Mouse (Mus musculus) CD8-positive naive resting alpha-beta T cell, adult 2 months (primary cell): ENCODE data around the gene Gm7735.
"Not testable (repeated sequence)": the region's sequence is repeated elsewhere in the genome, so short reads cannot be mapped to it uniquely, and the experiment has no call there.

Experiments
- DNase-seq, 2 experiments: peaks; one replicate each; pipeline ENCODE4 v3.0.0; 2022; ENCODE audit warnings: low read depth in 2 of 2, low spot score in 2 of 2

The Gm7735 gene

GRCm38 (mm10) chr16:89169190-89169589, at the start of gene Gm7735:
TSS of gene Gm7735 (plus strand) at chr16:89169490.
- DNase-seq: not testable (repeated sequence)

DNA sequence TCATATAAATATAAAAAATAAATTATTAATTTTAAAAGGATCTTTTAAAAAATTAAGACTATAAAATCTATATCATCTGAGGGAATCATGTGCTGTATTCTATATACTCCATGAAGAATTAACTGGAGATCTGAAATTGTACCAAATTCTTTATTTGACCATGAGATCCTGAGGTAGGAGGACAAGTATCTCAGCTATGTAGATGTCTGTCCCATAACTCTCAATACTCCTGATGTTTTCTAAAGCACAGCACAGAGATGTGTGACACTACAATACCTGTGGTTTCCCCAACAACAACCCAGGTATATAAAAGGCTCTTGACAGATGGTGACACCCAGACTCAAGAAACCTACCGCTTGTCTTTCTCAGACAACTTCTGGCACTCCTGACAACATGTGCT, 28.7 kb upstream of the Gm7735 start, which contains the start of gene Gm6358:
Gene Gm6358, plus strand, starts transcription at position 301 of the 400 bp plus-strand sequence.
- DNase-seq: no peak

GRCm38 (mm10) chr16:89150786-89151185, 18.5 kb upstream of the Gm7735 start, which contains the start of gene Gm10061:
TSS of gene Gm10061 (plus strand) at chr16:89151086.
- DNase-seq: no peak

DNA sequence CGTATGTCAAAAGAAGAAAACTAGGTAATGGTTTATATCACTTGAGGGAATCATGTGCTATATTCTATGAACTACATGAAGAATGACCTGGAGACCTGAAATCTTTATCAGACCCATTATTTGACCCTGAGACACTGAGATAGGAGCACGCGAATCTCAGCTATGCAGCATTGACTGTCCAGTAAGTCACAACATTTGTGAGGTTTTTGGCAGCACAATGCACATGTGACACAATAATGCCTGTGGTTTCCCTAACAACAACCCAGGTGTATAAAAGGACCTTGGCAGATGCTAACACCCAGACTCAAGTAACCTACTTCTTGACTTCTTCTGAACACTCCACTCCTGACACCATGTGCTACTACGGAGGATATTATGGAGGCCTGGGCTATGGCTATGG, 11.6 kb upstream of the Gm7735 start, which contains the start of gene Gm9789:
Gene Gm9789, plus strand, starts transcription at position 301 of the 400 bp plus-strand sequence.
- DNase-seq: no peak

GRCm38 (mm10) chr16:89174435-89174834, 5.1 kb downstream of the Gm7735 start, which contains the start of gene 1110057P08Rik:
TSS of gene 1110057P08Rik (plus strand) at chr16:89174735.
- DNase-seq: no peak

DNA sequence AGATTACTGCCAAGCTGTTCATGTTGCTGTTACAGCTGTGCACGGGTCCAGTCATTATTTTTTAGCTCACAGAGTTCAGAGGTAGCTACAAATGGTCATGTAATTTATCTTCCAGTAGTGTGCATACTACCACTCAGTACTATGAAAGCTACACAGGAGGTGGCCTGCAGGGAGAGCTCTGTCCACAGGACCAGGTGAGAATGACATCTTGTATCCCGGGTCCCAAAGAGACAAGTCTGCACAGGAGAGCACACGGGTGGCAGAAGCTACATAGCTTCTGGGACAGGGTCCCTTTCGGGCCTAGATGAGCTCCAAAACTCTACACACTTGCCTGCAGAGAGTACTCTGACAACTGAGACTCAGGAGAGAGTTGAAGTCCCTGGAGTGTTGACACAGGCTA, 19.3 kb downstream of the Gm7735 start:
- no peak for DNase-seq

- DNase-seq: no peak
Observed at GRCm38 (mm10) chr16:89205561-89205960, 36.3 kb downstream of the Gm7735 start, which contains the start of gene Krtap20-2. TSS of gene Krtap20-2 (plus strand) at chr16:89205861.
